Mouse (Mus musculus): ENCODE results near the gene Prkn.

- no peak for TF ChIP-seq SMC3 (IDR thresholded peaks at IDR 0.05; ENCODE audit: low read depth, low read length)
- no peak for TF ChIP-seq CTCF (IDR thresholded peaks at IDR 0.05 in 2 of 3, conservative IDR thresholded peaks at IDR 0.05 in 1 of 3; ENCODE audit: control insufficient read depth in 1 of 3, insufficient read depth in 1 of 3, low read depth in 2 of 3, low read length in 3 of 3, poor library complexity in 1 of 3, severe bottlenecking in 1 of 3)
- TF ChIP-seq TCF12 (IDR thresholded peaks at IDR 0.05; ENCODE audit: low read depth, low read length), result no peak
- no peak for TF ChIP-seq POLR2AphosphoS2 (IDR thresholded peaks at IDR 0.05; ENCODE audit: low read length)
- TF ChIP-seq SIN3A (IDR thresholded peaks at IDR 0.05; ENCODE audit: low read length), result no peak
Measured at GRCm38 (mm10) chr17:10808571-10808970, 31.6 kb upstream of the Prkn start.

Measured in MEL (cell line).